Mouse (Mus musculus) small intestine, adult 2 months (tissue): ENCODE measurements around the gene Tfb2m.

Source experiments
- CTCF ChIP-seq: fragments of 200-500 bp; IDR thresholded peaks from 2 replicates; pipeline ENCODE4 v1.5.1; 2012; ENCODE audit warnings: low read depth, mild to moderate bottlenecking, control low read depth, inconsistent platforms, low read length, moderate library complexity, mixed read lengths; ENCODE audit not compliant: insufficient replicate concordance, insufficient read length; ENCODE audit errors: extremely low read depth
- POLR2A ChIP-seq: fragments of 200-500 bp; IDR thresholded peaks from 2 replicates; pipeline ENCODE4 v1.6.1; 2012; ENCODE audit warnings: low read depth, mild to moderate bottlenecking, control low read depth, inconsistent platforms, low read length, moderate library complexity

- TF ChIP-seq POLR2A (no peak), CTCF (no peak)
Observed at GRCm38 (mm10) chr1:179584220-179584619, 38.2 kb upstream of the Tfb2m start.
